Mouse (Mus musculus) embryonic facial prominence, embryonic 13.5 days (tissue): ENCODE measurements at regions not wholly inside any gene's neighbourhood (a gene's known extent, or its start where the extent isn't known, plus 50 kb on each side); places are given as distances from the start of the nearest gene placed in this dataset.

ENCODE experiments used
- ATAC-seq: fragments of 200-750 bp; cut with Nextera tagmentation; 2 replicates; pipeline ENCODE4 v1.8.0; 2017; ENCODE audit warnings: low read depth; ENCODE audit not compliant: insufficient number of reproducible peaks, insufficient read depth, low FRiP score, low TSS enrichment
- H3K27ac ChIP-seq: fragments of 300-500 bp; sonication (generic); 2 replicates; pipeline ENCODE4 v1.5.1; 2015; ENCODE audit warnings: moderate library complexity, mild to moderate bottlenecking, inconsistent platforms
- H3K27me3 ChIP-seq: fragments of 300-500 bp; sonication (generic); 2 replicates; pipeline ENCODE4 v1.6.1; 2015; ENCODE audit warnings: mild to moderate bottlenecking, inconsistent platforms
- H3K36me3 ChIP-seq: fragments of 300-500 bp; sonication (generic); 2 replicates; pipeline ENCODE4 v1.6.1; 2015; ENCODE audit warnings: mild to moderate bottlenecking, inconsistent platforms
- H3K4me1 ChIP-seq: fragments of 300-500 bp; sonication (generic); 2 replicates; pipeline ENCODE4 v1.6.1; 2015; ENCODE audit warnings: inconsistent platforms
- H3K4me2 ChIP-seq: fragments of 300-500 bp; sonication (generic); 2 replicates; pipeline ENCODE4 v1.6.1; 2015; ENCODE audit warnings: moderate library complexity, mild to moderate bottlenecking, inconsistent platforms
- H3K4me3 ChIP-seq: fragments of 300-500 bp; sonication (generic); 2 replicates; pipeline ENCODE4 v1.5.1; 2015; ENCODE audit warnings: mild to moderate bottlenecking, inconsistent platforms
- H3K9ac ChIP-seq: fragments of 300-500 bp; sonication (generic); 2 replicates; pipeline ENCODE4 v1.6.1; 2015; ENCODE audit warnings: mild to moderate bottlenecking, inconsistent platforms
- H3K9me3 ChIP-seq: fragments of 300-500 bp; sonication (generic); 2 replicates; pipeline ENCODE4 v1.6.1; 2016; ENCODE audit warnings: inconsistent platforms
- WGBS: fragments of 180-500 bp; shearing (Covaris S2); methylation state at CpG from one replicate; pipeline ENCODE4 v1.1.7; 2015; ENCODE audit warnings: mixed read lengths; 5-methylcytosine and 5-hydroxymethylcytosine counted together

DNA sequence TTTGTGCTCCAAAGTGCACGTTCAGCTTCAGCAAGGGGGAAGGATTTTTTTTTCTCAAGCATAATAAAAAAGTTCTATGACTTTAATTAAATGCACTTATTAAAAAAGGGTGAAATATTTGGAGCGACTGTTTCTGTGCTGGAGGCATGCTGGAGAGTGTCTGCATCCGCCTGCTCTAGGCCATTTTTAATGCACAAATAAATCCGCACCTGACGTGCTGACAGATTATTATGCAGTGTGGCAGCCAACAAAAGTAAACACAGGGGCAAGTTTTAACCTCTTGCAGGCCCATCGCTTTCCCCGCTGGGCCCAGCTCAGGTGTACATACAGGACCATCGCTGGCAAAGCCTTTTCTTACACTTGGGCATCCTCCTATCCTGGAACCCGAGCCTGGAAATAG is 340.1 kb downstream of the Sox9 start:
- no peak overlapping the region for H3K4me3 ChIP-seq
- no peak overlapping the region for H3K27ac ChIP-seq
- H3K4me1 ChIP-seq = peaks cover 21% of the 10 kb centered on the region
- no peak overlapping the region for H3K4me2 ChIP-seq
- no peaks in the 10 kb centered on the region for H3K27me3 ChIP-seq
- H3K9me3 ChIP-seq = 0 out of 2 replicates have a peak, but pooled peaks cover 4% of the 10 kb centered on the region
- 64% methylated on average over 9 of the region's 9 CpGs for WGBS
- H3K36me3 ChIP-seq = 0 out of 2 replicates have a peak, but pooled peaks cover 3% of the 10 kb centered on the region
- no peak for ATAC-seq
- no peak overlapping the region for H3K9ac ChIP-seq

DNA sequence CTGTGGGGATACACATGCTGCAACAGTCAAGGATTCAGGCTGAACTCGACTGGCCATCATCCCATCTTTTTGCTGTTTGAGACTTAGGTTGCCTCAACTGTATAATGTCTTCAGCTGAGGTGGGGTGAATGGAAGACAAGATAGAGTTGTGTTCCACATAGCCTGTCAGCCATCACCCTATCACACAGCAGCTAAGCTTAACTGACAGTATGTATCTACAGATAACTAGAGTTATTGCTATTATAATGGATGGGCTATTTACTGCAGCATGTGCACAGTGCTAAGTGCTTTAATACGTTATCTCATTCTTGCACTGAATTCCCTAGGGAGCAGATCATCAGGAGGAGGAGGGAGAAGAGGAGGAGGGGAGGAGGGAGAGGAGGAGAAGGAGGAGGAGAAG is 340.9 kb downstream of the Sox9 start:
- Histone ChIP-seq H3K4me1 (peaks cover 21% of the 10 kb centered on the region), H3K9me3 (0 out of 2 replicates have a peak, but pooled peaks cover 4% of the 10 kb centered on the region), H3K27ac (no peak overlapping the region), H3K4me2 (no peak overlapping the region), H3K9ac (no peak overlapping the region), H3K27me3 (no peaks in the 10 kb centered on the region), H3K36me3 (0 out of 2 replicates have a peak, but pooled peaks cover 3% of the 10 kb centered on the region), H3K4me3 (no peak overlapping the region)
- 74% methylated on average over 2 of the region's 2 CpGs for WGBS
- no peak for ATAC-seq

DNA sequence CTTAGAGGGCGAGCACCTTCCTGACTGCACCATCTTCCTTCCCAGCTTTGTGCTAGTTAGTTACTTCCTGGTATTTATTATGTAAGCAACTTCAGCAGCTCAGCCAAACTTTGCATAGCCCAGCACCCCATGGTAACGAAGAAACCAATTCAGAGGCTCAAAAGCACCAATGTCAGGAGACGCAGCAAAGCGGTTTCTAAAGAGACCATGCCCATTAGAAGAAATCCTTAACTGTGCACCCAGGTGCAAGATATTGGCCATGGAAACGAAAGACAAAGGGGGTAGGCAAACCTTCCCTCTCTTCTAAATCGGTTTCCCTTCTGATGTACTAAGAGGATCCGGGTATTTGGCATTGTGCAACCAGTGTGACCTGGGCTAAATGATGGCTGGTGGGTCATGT is 343.8 kb downstream of the Sox9 start:
- Histone ChIP-seq H3K27me3 (no peaks in the 10 kb centered on the region), H3K36me3 (peaks cover 11% of the 10 kb centered on the region; the same call in 1 of the 2 replicates), H3K9me3 (0 out of 2 replicates have a peak, but pooled peaks cover 4% of the 10 kb centered on the region), H3K4me2 (no peak overlapping the region), H3K27ac (no peak overlapping the region), H3K4me1 (peaks cover 19% of the 10 kb centered on the region), H3K9ac (no peak overlapping the region), H3K4me3 (no peak overlapping the region)
- WGBS = 86% methylated on average over 7 of the region's 7 CpGs
- ATAC-seq = no peak

DNA sequence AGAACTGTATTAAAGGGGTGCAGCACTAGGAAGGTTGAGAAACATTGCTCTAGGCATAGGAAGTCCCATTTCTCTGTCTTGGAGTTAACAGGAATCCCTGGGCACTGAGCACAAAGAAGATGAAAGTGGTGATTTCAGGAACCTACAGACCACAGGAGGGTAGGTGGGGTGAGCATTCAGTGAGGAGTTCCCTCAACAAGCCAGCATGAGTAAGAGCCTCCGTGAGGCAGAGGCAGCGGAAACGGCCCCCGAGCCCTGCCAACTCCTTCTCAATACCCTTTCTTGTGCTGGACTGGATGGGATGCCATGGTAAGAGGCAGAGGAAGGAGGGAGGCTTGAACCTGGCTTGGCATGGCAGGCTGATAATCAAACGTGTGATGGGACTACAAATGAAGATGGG is 347.2 kb downstream of the Sox9 start:
- Histone ChIP-seq H3K9me3 (0 out of 2 replicates have a peak, but pooled peaks cover 1% of the 10 kb centered on the region), H3K4me1 (peaks cover 9% of the 10 kb centered on the region), H3K36me3 (peaks cover 10% of the 10 kb centered on the region; the same call in 1 of the 2 replicates), H3K4me3 (no peak overlapping the region), H3K4me2 (no peak overlapping the region), H3K27me3 (no peaks in the 10 kb centered on the region), H3K9ac (no peak overlapping the region), H3K27ac (no peak overlapping the region)
- whole genome bisulfite sequencing = 94% methylated on average over 5 of the region's 5 CpGs
- no peak for ATAC-seq

DNA sequence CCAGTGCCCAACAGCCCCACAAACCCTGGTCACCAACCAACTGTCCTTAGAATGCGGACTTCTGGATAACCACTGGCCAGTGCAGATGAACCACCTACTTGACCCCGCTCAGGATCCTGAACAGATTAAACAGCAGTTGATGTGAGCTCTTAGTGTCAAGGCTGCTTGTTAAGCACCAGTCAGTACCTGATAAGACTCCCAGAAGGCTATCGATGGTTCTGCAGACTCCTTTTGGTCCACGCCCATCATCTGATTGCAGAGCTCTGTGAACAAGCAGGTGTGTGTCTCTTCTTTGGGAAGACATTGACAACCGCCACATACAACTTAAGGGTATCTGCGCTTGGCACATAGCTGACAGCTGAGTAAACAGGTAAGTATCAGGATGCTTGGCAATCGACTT is 348.0 kb downstream of the Sox9 start:
- H3K27me3 ChIP-seq = no peaks in the 10 kb centered on the region
- H3K36me3 ChIP-seq = peaks cover 8% of the 10 kb centered on the region; the same call in 1 of the 2 replicates
- no peak overlapping the region for H3K4me2 ChIP-seq
- H3K9ac ChIP-seq = no peak overlapping the region
- H3K27ac ChIP-seq = no peak overlapping the region
- ATAC-seq = no peak
- H3K4me3 ChIP-seq = no peak overlapping the region
- H3K4me1 ChIP-seq = peaks cover 9% of the 10 kb centered on the region
- H3K9me3 ChIP-seq = no peaks in the 10 kb centered on the region
- WGBS = 93% methylated on average over 7 of the region's 7 CpGs

DNA sequence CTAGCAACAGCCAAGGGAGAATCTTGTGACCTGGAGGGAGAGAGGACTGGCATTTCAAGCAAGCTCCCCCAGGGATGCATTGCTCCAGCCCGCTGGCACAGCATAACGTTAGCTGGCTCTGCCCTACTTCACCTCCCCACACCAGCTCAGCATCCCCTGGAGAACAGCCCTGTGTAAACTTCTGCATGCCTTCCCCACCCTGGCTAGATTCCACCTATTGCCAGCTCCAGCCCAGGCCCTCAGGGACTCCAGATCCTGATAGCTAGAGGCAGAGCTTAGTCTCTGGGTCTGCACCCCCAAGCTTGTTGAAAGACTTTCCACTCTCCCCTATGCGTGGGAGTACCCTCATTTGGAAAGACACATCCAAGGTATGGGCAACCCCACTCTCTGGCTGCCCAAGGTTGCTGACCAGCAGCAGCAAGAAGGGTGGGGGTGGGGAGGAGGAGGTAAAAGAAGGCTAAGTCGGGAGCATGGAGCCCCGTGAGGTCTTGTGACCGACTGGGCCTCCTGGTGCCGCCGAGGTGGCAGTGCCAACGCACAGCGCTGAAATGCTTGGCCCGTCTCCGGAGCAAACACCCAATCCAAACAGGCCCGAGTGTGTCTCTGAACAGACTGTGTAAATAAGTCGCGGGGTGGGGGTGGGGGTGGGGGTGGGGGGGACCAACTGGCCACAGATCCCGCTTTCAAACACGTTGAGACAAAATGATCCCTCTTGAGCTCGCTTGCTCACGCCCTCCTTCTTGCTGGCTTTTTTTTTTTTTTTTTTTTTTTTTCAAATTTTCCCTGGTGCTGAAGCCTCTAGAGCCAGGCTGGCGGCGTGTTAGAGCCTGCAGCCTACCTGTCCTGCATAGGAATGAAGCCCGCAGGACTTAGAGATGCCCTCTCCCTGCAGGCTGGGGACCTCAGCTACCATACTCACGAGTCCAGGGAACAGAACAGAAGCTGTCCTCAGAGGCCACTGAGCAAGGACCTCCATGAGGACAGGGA is 350.3 kb downstream of the Sox9 start:
- Histone ChIP-seq H3K27ac (peak overlapping the region; percentile 0; the same call in 1 of the 2 replicates), H3K4me2 (no peak overlapping the region), H3K9me3 (no peaks in the 10 kb centered on the region), H3K4me1 (peaks cover 9% of the 10 kb centered on the region), H3K27me3 (no peaks in the 10 kb centered on the region), H3K9ac (no peak overlapping the region), H3K4me3 (no peak overlapping the region), H3K36me3 (peaks cover 8% of the 10 kb centered on the region; the same call in 1 of the 2 replicates)
- WGBS = 68% methylated on average over 23 of the region's 23 CpGs
- ATAC-seq = peak; percentile 18; the same call in 1 of the 2 replicates

DNA sequence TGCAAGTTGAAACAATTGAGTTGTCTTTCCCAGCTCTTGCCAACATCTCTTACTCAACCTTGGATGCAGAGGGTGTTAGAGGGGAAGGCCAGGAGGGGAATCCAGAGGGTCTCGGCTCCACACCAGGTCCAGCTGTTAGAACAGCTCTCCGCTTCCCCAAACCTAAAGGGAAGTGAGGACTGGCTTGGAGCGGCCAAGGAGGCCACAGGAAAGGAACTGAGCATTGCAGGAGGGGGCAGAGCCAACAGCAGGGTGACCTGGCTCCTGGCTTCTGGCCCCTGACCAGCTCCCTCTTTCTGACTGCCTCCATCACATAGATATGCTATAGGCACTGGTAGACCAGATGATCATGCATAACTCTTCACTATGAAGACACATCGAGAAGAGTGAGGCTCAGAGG is 351.4 kb downstream of the Sox9 start:
- Histone ChIP-seq H3K36me3 (peaks cover 8% of the 10 kb centered on the region; the same call in 1 of the 2 replicates), H3K9me3 (no peaks in the 10 kb centered on the region), H3K27me3 (no peaks in the 10 kb centered on the region), H3K9ac (no peak overlapping the region), H3K4me1 (peaks cover 9% of the 10 kb centered on the region), H3K27ac (no peak overlapping the region), H3K4me2 (no peak overlapping the region), H3K4me3 (no peak overlapping the region)
- 86% methylated on average over 4 of the region's 4 CpGs for WGBS
- no peak for ATAC-seq

DNA sequence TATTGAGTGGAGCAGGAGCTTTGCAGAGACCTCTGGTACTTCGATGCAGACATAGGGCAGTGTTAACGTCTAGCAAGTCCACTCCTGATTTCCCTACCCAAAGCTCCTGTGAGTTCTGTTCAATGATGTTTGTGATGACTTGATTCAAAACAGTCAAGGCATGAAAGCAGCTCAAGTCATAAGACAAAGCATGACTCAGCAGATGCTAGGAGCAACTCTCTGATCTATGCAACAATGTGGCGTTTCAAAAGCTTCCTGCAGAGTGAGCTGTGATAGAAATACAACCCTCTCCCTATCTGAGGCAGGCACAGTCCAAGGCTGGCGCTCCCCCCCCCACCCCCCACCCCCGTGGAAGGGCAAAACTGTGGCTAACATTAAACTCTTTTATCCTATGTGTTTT is 353.2 kb downstream of the Sox9 start:
- ATAC-seq = no peak
- 0 out of 2 replicates have a peak, but pooled peaks cover 4% of the 10 kb centered on the region for H3K36me3 ChIP-seq
- peaks cover 9% of the 10 kb centered on the region for H3K4me1 ChIP-seq
- H3K4me3 ChIP-seq = no peak overlapping the region
- WGBS = 53% methylated on average over 5 of the region's 5 CpGs
- H3K4me2 ChIP-seq = no peak overlapping the region
- no peak overlapping the region for H3K27ac ChIP-seq
- no peaks in the 10 kb centered on the region for H3K27me3 ChIP-seq
- no peak overlapping the region for H3K9ac ChIP-seq
- H3K9me3 ChIP-seq = no peaks in the 10 kb centered on the region

DNA sequence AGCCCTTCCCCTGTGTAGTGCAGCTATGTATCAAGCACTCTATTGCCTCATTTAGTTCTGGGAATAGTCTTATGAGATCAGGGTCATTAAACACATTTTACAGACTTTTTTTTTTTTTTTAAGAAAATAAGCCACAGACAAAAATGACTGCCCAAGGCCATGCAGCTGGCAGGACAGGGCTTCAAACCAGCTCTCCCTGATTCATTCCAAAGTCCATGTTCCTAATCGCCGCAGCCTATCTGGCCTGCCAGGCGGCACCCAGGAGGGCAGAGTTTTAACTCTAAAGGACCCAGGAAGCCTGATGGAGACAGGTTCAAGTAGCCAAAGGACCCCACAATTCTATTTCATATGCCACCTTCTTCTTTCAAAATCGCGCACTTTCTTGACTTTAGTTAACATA is 356.4 kb downstream of the Sox9 start:
- Histone ChIP-seq H3K27ac (no peak overlapping the region), H3K9ac (no peak overlapping the region), H3K4me1 (peaks cover 7% of the 10 kb centered on the region; the same call in 1 of the 2 replicates), H3K4me2 (no peak overlapping the region), H3K27me3 (no peaks in the 10 kb centered on the region), H3K36me3 (no peaks in the 10 kb centered on the region), H3K4me3 (no peak overlapping the region), H3K9me3 (no peaks in the 10 kb centered on the region)
- ATAC-seq = no peak
- WGBS = 75% methylated on average over 5 of the region's 5 CpGs

DNA sequence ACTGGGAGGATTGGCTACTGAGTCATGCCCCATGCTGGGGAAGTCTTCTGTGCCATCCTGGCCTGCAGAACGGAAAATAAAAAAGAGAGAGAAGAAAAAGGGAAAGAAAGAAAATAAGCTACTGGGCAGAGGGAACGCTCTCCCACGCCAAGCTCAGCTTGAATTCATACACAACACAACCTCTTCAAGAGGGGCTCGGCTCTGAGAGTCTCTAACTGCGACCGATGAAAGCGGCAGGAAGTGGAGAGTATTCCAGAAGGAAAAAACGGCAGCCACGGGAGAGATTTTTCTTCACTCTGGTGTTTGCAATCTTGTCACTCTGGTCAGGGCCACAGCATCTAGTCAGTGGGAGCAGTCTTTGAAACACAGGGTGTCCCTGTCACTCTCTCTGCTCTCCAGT is 358.6 kb downstream of the Sox9 start:
- 81% methylated on average over 9 of the region's 9 CpGs for WGBS

DNA sequence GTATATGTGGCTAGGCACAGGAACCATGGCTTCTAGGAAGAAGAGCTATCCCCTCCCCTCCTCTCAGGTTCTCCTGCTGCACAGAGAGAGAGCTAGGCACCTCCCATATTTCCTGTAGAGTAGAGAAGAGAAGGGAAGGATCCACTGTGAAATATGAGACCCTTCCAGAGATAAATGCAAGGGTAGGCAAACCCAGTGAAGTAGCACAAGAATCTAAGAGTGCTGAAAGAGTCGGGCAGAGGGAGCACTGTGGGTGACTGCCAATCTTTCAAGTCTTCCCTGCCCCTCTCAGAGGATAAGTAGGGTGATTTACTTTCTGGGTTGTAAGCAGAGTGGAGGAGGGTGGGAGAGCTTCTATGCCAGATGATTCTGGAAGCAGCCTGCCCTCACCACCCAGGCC is 360.8 kb downstream of the Sox9 start:
- H3K4me3 ChIP-seq = no peak overlapping the region
- no peak overlapping the region for H3K9ac ChIP-seq
- H3K4me1 ChIP-seq = peaks cover 18% of the 10 kb centered on the region
- ATAC-seq = no peak
- H3K4me2 ChIP-seq = no peak overlapping the region
- WGBS = 14% methylated on average over 1 of the region's 1 CpGs
- H3K36me3 ChIP-seq = no peaks in the 10 kb centered on the region
- no peaks in the 10 kb centered on the region for H3K9me3 ChIP-seq
- no peak overlapping the region for H3K27ac ChIP-seq
- H3K27me3 ChIP-seq = no peaks in the 10 kb centered on the region

More for the DNA sequence above, 358.6 kb downstream of the Sox9 start:
- Histone ChIP-seq H3K4me3 (no peak overlapping the region), H3K36me3 (no peaks in the 10 kb centered on the region), H3K27ac (no peak overlapping the region), H3K27me3 (no peaks in the 10 kb centered on the region), H3K4me2 (no peak overlapping the region), H3K4me1 (peaks cover 15% of the 10 kb centered on the region), H3K9ac (no peak overlapping the region), H3K9me3 (no peaks in the 10 kb centered on the region)
- ATAC-seq = no peak
